Mouse (Mus musculus) stomach, postnatal 0 days (tissue): ENCODE data around the gene Parvg.

Experiments used
- CTCF ChIP-seq: IDR thresholded peaks from 2 replicates; pipeline ENCODE4 v1.5.1; 2016; ENCODE audit warnings: antibody characterized with exemption, low read depth, mild to moderate bottlenecking, moderate library complexity
- EP300 ChIP-seq: optimal IDR thresholded peaks from 2 replicates; pipeline ENCODE3; 2016; ENCODE audit warnings: antibody characterized with exemption

- TF ChIP-seq CTCF (no peak), EP300 (no peak)
Observed at GRCm38 (mm10) chr15:84278091-84278490, 45.7 kb upstream of the Parvg start.
